In genomic region chr2:172996207-172996606, GRCm38 (mm10) we compare ENCODE assay signal across 9 mouse cellular contexts. TPM values are rescaled to one million over a fixed set of nuclear protein-coding genes. Genes with fewer than 3 reads are reported as not detected.
DNase-seq lines count a peak whose midpoint lies in the region; ATAC-seq and TF ChIP-seq lines count a peak whose summit lies in the region.
"Had no signal": no experiment of that assay in that cellular context is flagged by ENCODE, and none has a peak within 500 bp of the region (broad histone marks: within the 10 kb centered on the region; RNA-seq: fewer than 3 reads in every experiment).

No protein-coding gene starts in this region.

- TF ChIP-seq CTCF in cerebellum, adult 2 months (IDR thresholded peaks at IDR 0.05; ENCODE audit: borderline replicate concordance, insufficient read depth, low read depth, low read length) = peak; percentile 88
- TF ChIP-seq CTCF in brain, embryonic 14.5 days (IDR thresholded peaks at IDR 0.05; ENCODE audit: borderline replicate concordance, extremely low read depth, insufficient read depth, insufficient read length) = peak; percentile 92
- peak; percentile 89 for TF ChIP-seq CTCF in midbrain, postnatal 0 days (IDR thresholded peaks at IDR 0.05)

- H3K27ac ChIP-seq in cerebellum, adult 2 months (ENCODE audit: insufficient read depth, low read length) = no peak overlapping the region
- H3K27ac ChIP-seq in midbrain, postnatal 0 days (ENCODE audit: low read depth, low read length) = no peak overlapping the region
- H3K27ac ChIP-seq: liver, embryonic 15.5 days had no signal

- DNase-seq in cerebellum, adult 2 months = peak; percentile 37 to 56
- peak; percentile 83 to 84 for DNase-seq in B cell, adult 2 months
- peak; percentile 87 for DNase-seq in brain, embryonic 14.5 days (ENCODE audit: low read depth)
- peak; percentile 80 for DNase-seq in gastrocnemius, postnatal 10 days
- DNase-seq in layer of hippocampus, postnatal 14 days (ENCODE audit: low spot score in 2 of 2) = peak; percentile 75 to 82
- DNase-seq in midbrain, postnatal 0 days (ENCODE audit: low spot score) = peak; percentile 80
- peak; percentile 56 to 64 for DNase-seq in thymus, adult 18-20 months

- no peaks in the 10 kb centered on the region for H3K27me3 ChIP-seq in cerebellum, adult 2 months (ENCODE audit: control insufficient read depth, insufficient read depth, low read length)
- peaks cover 3% of the 10 kb centered on the region; the same call in 1 of the 2 replicates for H3K27me3 ChIP-seq in midbrain, postnatal 0 days (ENCODE audit: insufficient read depth, low read length)

- TF ChIP-seq POLR2A in cerebellum, adult 2 months (IDR thresholded peaks at IDR 0.05; ENCODE audit: borderline replicate concordance, insufficient read depth, low read length) = no peak
- no peak for TF ChIP-seq POLR2A in brain, embryonic 14.5 days (IDR thresholded peaks at IDR 0.05; ENCODE audit: borderline replicate concordance, extremely low read depth, insufficient read depth, insufficient read length, poor library complexity, severe bottlenecking)

- no peak overlapping the region for H3K9ac ChIP-seq in midbrain, postnatal 0 days (replicated peaks; ENCODE audit: low read length, poor library complexity, severe bottlenecking)
- H3K9ac ChIP-seq: liver, embryonic 15.5 days had no signal

- peaks cover 3% of the 10 kb centered on the region for H3K4me1 ChIP-seq in cerebellum, adult 2 months (ENCODE audit: control insufficient read depth, insufficient read depth, low read length)
- H3K4me1 ChIP-seq in midbrain, postnatal 0 days (ENCODE audit: insufficient read depth, low read length) = peaks cover 2% of the 10 kb centered on the region; the same call in 1 of the 2 replicates

- no peaks in the 10 kb centered on the region for H3K36me3 ChIP-seq in midbrain, postnatal 0 days (ENCODE audit: insufficient read depth, low read length)
- H3K36me3 ChIP-seq: liver, embryonic 15.5 days had no signal

- H3K4me2 ChIP-seq in midbrain, postnatal 0 days (ENCODE audit: low read depth, low read length, poor library complexity, severe bottlenecking) = no peak overlapping the region
- H3K4me2 ChIP-seq: liver, embryonic 15.5 days had no signal

- H3K9me3 ChIP-seq in midbrain, postnatal 0 days (ENCODE audit: low read length) = no peaks in the 10 kb centered on the region
- H3K9me3 ChIP-seq: liver, embryonic 15.5 days had no signal

- ATAC-seq in cerebellum, adult (ENCODE audit: insufficient number of reproducible peaks, low FRiP score, low TSS enrichment) = no peak
- no peak for ATAC-seq in midbrain, postnatal 0 days (ENCODE audit: low FRiP score)

- 12% methylated on average over 4 of the region's 4 CpGs for WGBS in cerebellum, adult 2 months
- 17% methylated on average over 4 of the region's 4 CpGs for WGBS in midbrain, postnatal 0 days

- no peak overlapping the region for H3K4me3 ChIP-seq in cerebellum, adult 2 months (replicated peaks; ENCODE audit: insufficient read depth, low read depth, low read length)
- no peak overlapping the region for H3K4me3 ChIP-seq in midbrain, postnatal 0 days (ENCODE audit: low read depth, low read length)
- H3K4me3 ChIP-seq: liver, embryonic 15.5 days had no signal

RNA-seq across cellular contexts. Expression of gene Rae1, which starts 3.7 kb away (rescaled TPM):
- 69.1 and 74.7 TPM in 2 replicates for polyA plus RNA-seq in cerebellum, adult 2 months (2012; rRNA removed)
- 119 and 147 TPM in 2 replicates for polyA plus RNA-seq in brain, embryonic 14.5 days (2012; rRNA removed)
- total RNA-seq in gastrocnemius, postnatal 10 days (2021) = 10 to 100 TPM; 27.9 to 31.5 TPM
- 10 to 100 TPM; 71.8 to 75.5 TPM for total RNA-seq in layer of hippocampus, postnatal 14 days (2021)
- total RNA-seq in midbrain, postnatal 0 days (2014; rRNA removed) = 93.8 and 98.3 TPM in 2 replicates
- 127 and 130 TPM in 2 replicates for polyA plus RNA-seq in midbrain, postnatal 0 days (2015; fragmentation: Nextera tagmentation; extraction: Ambion mirVana)

RNA-seq across cellular contexts. Expression of gene Spo11, which starts 18.7 kb away (rescaled TPM):
- 0.21 and 0.27 TPM in 2 replicates for polyA plus RNA-seq in cerebellum, adult 2 months (2012; rRNA removed)
- 1.6 and 1.7 TPM in 2 replicates for polyA plus RNA-seq in brain, embryonic 14.5 days (2012; rRNA removed)
- not detected for total RNA-seq in gastrocnemius, postnatal 10 days (2021)
- total RNA-seq in layer of hippocampus, postnatal 14 days (2021) = under 1 TPM in 1 of 2 experiments, not detected in 1; 0.24 TPM
- total RNA-seq in midbrain, postnatal 0 days (2014; rRNA removed) = 1.7 and 2.8 TPM in 2 replicates
- polyA plus RNA-seq in midbrain, postnatal 0 days (2015; fragmentation: Nextera tagmentation; extraction: Ambion mirVana) = 1.1 and 1.6 TPM in 2 replicates
- polyA plus RNA-seq: liver, embryonic 15.5 days had no signal

RNA-seq across cellular contexts. Expression of gene Rbm38, which starts 24.1 kb away (rescaled TPM):
- polyA plus RNA-seq in cerebellum, adult 2 months (2012; rRNA removed) = 9.0 and 10.1 TPM in 2 replicates
- polyA plus RNA-seq in brain, embryonic 14.5 days (2012; rRNA removed) = 60.9 and 70.5 TPM in 2 replicates
- total RNA-seq in gastrocnemius, postnatal 10 days (2021) = 100 to 1,000 TPM; 121 to 129 TPM
- 1 to 10 TPM; 4.1 to 6.6 TPM for total RNA-seq in layer of hippocampus, postnatal 14 days (2021)
- total RNA-seq in midbrain, postnatal 0 days (2014; rRNA removed) = 7.6 and 8.4 TPM in 2 replicates
- 7.3 and 7.4 TPM in 2 replicates for polyA plus RNA-seq in midbrain, postnatal 0 days (2015; fragmentation: Nextera tagmentation; extraction: Ambion mirVana)

RNA-seq across cellular contexts. Expression of gene Bmp7, which starts 56.1 kb away (rescaled TPM):
- polyA plus RNA-seq in cerebellum, adult 2 months (2012; rRNA removed) = 3.9 and 6.0 TPM in 2 replicates
- 14.8 and 26.0 TPM in 2 replicates for polyA plus RNA-seq in brain, embryonic 14.5 days (2012; rRNA removed)
- total RNA-seq in gastrocnemius, postnatal 10 days (2021) = 1 to 10 TPM; 1.6 to 2.4 TPM
- 1 to 10 TPM; 6.1 to 7.1 TPM for total RNA-seq in layer of hippocampus, postnatal 14 days (2021)
- total RNA-seq in midbrain, postnatal 0 days (2014; rRNA removed) = 34.0 and 35.9 TPM in 2 replicates
- polyA plus RNA-seq in midbrain, postnatal 0 days (2015; fragmentation: Nextera tagmentation; extraction: Ambion mirVana) = 14.8 and 15.3 TPM in 2 replicates

Comparison
In these comparisons a context has a peak if more than half of its experiments do, and no peak if none do; other contexts are left out.
1. RNA of gene Rbm38, which starts 24.1 kb away (total RNA-seq): 121 to 129 TPM in gastrocnemius, postnatal 10 days; 7.6 to 8.4 TPM in midbrain, postnatal 0 days and 4.1 to 6.6 TPM in layer of hippocampus, postnatal 14 days; every median in the first group is over 10 times any median in the second.
2. Peak in every context shown above with its lines, with median percentiles within 50 percentile points of each other: DNase-seq and CTCF ChIP-seq.